Mouse (Mus musculus) limb, embryonic 12.5 days (tissue): ENCODE data around the gene Ube2h. TPM values are rescaled to one million over a fixed set of nuclear protein-coding genes. Genes with fewer than 3 reads are reported as not detected.
A peak's percentile ranks its signal among the peaks of the same experiment; 100 is the strongest.

ENCODE experiments used
- ATAC-seq: fragments of 200-750 bp; cut with Nextera tagmentation; 2 replicates; pipeline ENCODE4 v1.8.0; 2017; ENCODE audit warnings: low read depth, moderate TSS enrichment; ENCODE audit not compliant: insufficient number of reproducible peaks, insufficient read depth, low FRiP score, low TSS enrichment
- H3K27ac ChIP-seq: fragments of 300-500 bp; sonication (generic); 2 replicates; pipeline ENCODE4 v1.5.1; 2016; ENCODE audit warnings: mild to moderate bottlenecking, moderate library complexity
- H3K27me3 ChIP-seq: fragments of 300-500 bp; sonication (generic); 2 replicates; pipeline ENCODE4 v1.6.1; 2016; ENCODE audit warnings: mild to moderate bottlenecking, moderate library complexity
- H3K36me3 ChIP-seq: fragments of 300-500 bp; sonication (generic); 2 replicates; pipeline ENCODE4 v1.6.1; 2016; ENCODE audit warnings: mild to moderate bottlenecking, moderate library complexity
- H3K4me1 ChIP-seq: fragments of 300-500 bp; sonication (generic); replicated peaks from 2 replicates; pipeline ENCODE4 v1.6.1; 2016
- H3K4me2 ChIP-seq: fragments of 300-500 bp; sonication (generic); 2 replicates; pipeline ENCODE4 v1.6.1; 2016; ENCODE audit warnings: mild to moderate bottlenecking, moderate library complexity
- H3K4me3 ChIP-seq: fragments of 300-500 bp; sonication (generic); replicated peaks from 2 replicates; pipeline ENCODE4 v1.5.1; 2016; ENCODE audit warnings: mild to moderate bottlenecking
- H3K9ac ChIP-seq: fragments of 300-500 bp; sonication (generic); replicated peaks from 2 replicates; pipeline ENCODE4 v1.6.1; 2016; ENCODE audit warnings: mild to moderate bottlenecking, moderate library complexity
- H3K9me3 ChIP-seq: fragments of 300-500 bp; sonication (generic); 2 replicates; pipeline ENCODE4 v1.6.1; 2016; ENCODE audit warnings: mild to moderate bottlenecking, moderate library complexity
- WGBS: fragments of 180-500 bp; shearing (Covaris S2); methylation state at CpG from one replicate; pipeline ENCODE4 v1.1.7; 2016; 5-methylcytosine and 5-hydroxymethylcytosine counted together
- polyA plus RNA-seq: library from polyadenylated mRNA; unstranded; fragments of >200 nt; fragmentation: Nextera tagmentation; extraction: Ambion mirVana; gene quantifications from 2 replicates; pipeline ENCODE4 v1.2.1, GENCODE M21; 2016

The Ube2h gene
- polyA plus RNA-seq, 1 experiment from 2014 or later = 49.9 TPM

GRCm38 (mm10) chr6:30174461-30175224 is 129.7 kb downstream of the Ube2h start:
- 1% methylated on average over 33 of the region's 33 CpGs for WGBS
- no peak for ATAC-seq
- peak overlapping the region; percentile 40 for H3K4me3 ChIP-seq
- peaks cover 6% of the 10 kb centered on the region; the same call in 1 of the 2 replicates for H3K9me3 ChIP-seq
- peaks cover 98% of the 10 kb centered on the region for H3K27me3 ChIP-seq
- H3K36me3 ChIP-seq = no peaks in the 10 kb centered on the region
- H3K4me2 ChIP-seq = peak overlapping the region; percentile 58
- peaks cover 52% of the 10 kb centered on the region for H3K4me1 ChIP-seq
- H3K9ac ChIP-seq = no peak overlapping the region
- no peak overlapping the region for H3K27ac ChIP-seq

DNA sequence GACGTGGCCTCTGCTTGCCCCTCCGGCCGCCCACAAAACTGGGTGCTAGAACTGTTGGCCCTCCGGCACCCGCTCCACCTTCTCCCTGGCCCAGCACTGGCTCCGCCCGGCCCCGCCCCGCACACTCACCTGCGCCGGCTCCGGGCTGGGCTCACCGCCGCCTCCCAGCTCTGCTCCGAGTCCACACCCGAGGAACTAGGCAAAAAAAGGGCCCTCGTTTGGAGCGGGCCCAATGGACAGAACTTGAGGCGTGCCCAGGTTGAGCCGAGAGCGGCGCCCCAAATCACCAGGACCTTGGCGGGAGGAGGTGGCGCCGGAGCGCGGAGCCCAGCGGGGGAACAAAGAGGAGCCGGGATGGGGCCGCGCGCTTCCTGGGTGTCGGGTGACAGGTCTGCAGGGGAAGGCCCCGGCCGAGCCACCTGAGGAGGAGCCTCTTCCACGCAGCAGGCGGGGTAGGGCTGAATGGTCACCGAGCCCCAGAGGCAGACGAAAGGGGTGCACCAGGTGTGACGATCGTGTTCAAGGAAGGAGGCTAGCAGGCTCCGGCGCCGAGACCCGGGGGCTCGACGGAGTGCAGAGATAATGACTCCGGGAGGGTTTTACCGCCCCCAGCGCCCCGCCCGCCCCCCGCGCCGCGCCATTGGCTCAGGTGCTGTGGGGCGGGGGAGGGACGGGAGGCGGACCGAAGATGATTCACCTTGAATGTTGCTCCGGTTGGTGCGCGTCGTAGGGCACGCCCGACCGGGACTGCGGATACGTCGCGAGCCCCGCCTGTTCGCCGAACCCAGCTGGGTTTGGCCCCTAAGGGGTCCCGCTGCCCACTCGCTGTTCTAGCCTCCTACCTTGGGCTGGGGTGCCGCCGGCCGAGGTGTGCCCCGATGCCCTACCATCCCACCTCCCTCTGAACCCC is 130.5 kb downstream of the Ube2h start:
- peak overlapping the region; percentile 8; the same call in 1 of the 2 replicates for H3K9ac ChIP-seq
- no peaks in the 10 kb centered on the region for H3K36me3 ChIP-seq
- under 1% methylated on average over 80 of the region's 80 CpGs for WGBS
- peak overlapping the region; percentile 40 for H3K4me3 ChIP-seq
- no peak overlapping the region for H3K27ac ChIP-seq
- H3K9me3 ChIP-seq = peaks cover 3% of the 10 kb centered on the region; the same call in 1 of the 2 replicates
- peaks cover 57% of the 10 kb centered on the region for H3K4me1 ChIP-seq
- peaks cover 98% of the 10 kb centered on the region for H3K27me3 ChIP-seq
- peak overlapping the region; percentile 58 for H3K4me2 ChIP-seq
- ATAC-seq = no peak

GRCm38 (mm10) chr6:30172820-30173550 is 131.4 kb downstream of the Ube2h start:
- H3K4me2 ChIP-seq = peak overlapping the region; percentile 58
- peaks cover 60% of the 10 kb centered on the region for H3K4me1 ChIP-seq
- WGBS = under 1% methylated on average over 44 of the region's 44 CpGs
- H3K9ac ChIP-seq = no peak overlapping the region
- H3K27me3 ChIP-seq = peaks cover 97% of the 10 kb centered on the region
- ATAC-seq = no peak
- H3K9me3 ChIP-seq = no peaks in the 10 kb centered on the region
- no peaks in the 10 kb centered on the region for H3K36me3 ChIP-seq
- H3K27ac ChIP-seq = no peak overlapping the region
- peak overlapping the region; percentile 40 for H3K4me3 ChIP-seq

DNA sequence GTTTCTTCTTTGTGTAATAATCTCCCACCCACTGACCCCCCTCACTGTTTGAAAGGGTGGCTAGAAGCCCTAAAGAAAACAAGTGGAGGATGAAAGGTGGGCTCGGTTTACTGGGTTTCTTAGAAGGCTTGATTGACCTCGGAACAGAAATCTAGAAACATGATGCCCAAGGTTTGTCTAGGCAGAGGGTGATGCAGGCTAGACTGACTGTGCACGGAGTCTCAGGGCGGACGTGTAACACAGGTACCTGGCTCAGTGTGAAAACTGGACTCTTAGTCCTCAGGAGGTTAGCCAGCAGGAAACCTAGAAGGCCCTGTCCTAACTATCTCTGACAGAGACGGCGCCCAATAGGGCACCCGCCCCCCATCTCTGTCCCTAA is 131.9 kb downstream of the Ube2h start:
- Histone ChIP-seq H3K4me2 (peak overlapping the region; percentile 58), H3K4me1 (peaks cover 62% of the 10 kb centered on the region), H3K27ac (no peak overlapping the region), H3K9ac (no peak overlapping the region), H3K36me3 (no peaks in the 10 kb centered on the region), H3K4me3 (peak overlapping the region; percentile 40; the same call in 1 of the 2 replicates), H3K9me3 (no peaks in the 10 kb centered on the region), H3K27me3 (peaks cover 93% of the 10 kb centered on the region)
- no peak for ATAC-seq
- 18% methylated on average over 8 of the region's 8 CpGs for WGBS

DNA sequence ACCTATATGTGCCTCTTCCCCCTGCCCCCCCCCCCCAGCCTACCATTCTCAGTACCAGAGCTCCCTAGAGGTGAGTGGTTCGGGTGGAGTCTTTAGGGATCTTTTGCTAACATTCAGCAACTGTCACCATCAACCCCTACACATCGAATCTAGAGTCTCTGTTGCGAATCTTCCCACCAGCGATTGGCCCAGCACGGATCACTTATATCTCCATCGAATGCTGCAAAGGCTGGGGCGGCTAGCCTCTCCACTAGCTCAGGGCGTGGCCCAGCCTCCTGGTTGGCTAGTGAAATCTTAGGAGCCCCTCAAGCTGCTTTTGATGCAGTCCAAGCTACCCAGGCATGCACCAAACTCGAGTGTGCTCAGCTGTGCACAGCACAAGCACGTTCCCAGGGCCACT is 132.4 kb downstream of the Ube2h start:
- Histone ChIP-seq H3K4me3 (no peak overlapping the region), H3K27ac (no peak overlapping the region), H3K4me2 (peak overlapping the region; percentile 58; the same call in 1 of the 2 replicates), H3K36me3 (no peaks in the 10 kb centered on the region), H3K9ac (no peak overlapping the region), H3K9me3 (no peaks in the 10 kb centered on the region), H3K27me3 (peaks cover 89% of the 10 kb centered on the region), H3K4me1 (peaks cover 63% of the 10 kb centered on the region)
- ATAC-seq = no peak
- 23% methylated on average over 10 of the region's 10 CpGs for WGBS

GRCm38 (mm10) chr6:30171226-30171625 is 133.1 kb downstream of the Ube2h start:
- Histone ChIP-seq H3K36me3 (no peaks in the 10 kb centered on the region), H3K4me3 (no peak overlapping the region), H3K9me3 (no peaks in the 10 kb centered on the region), H3K4me2 (no peak overlapping the region), H3K27ac (no peak overlapping the region), H3K4me1 (peaks cover 67% of the 10 kb centered on the region), H3K9ac (no peak overlapping the region), H3K27me3 (peaks cover 83% of the 10 kb centered on the region)
- ATAC-seq = no peak
- WGBS = 23% methylated on average over 8 of the region's 8 CpGs

DNA sequence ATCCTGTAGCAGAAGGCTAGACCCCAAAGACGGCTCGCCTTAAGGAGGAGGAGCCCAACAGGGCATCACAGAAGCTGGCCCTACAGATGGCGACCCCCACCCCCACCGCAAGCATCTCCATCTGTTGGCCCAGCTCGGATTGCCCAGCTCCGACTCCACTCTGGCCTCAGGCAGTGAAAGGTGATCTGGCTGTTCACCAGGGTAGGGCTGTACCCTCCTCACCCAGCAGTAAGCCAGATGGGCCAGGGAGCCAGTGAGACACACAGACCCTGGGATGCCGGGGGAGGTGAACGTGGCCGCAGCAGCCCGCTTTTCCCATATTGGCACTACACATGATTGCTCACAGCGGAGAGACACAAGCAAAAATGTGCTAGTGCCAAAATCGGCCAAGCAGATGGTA is 135.2 kb downstream of the Ube2h start:
- 39% methylated on average over 12 of the region's 12 CpGs for WGBS
- H3K27me3 ChIP-seq = peaks cover 66% of the 10 kb centered on the region

GRCm38 (mm10) chr6:30168275-30168674 is 136.1 kb downstream of the Ube2h start:
- Histone ChIP-seq H3K27ac (no peak overlapping the region), H3K4me1 (peaks cover 42% of the 10 kb centered on the region)

More for the DNA sequence above, 135.2 kb downstream of the Ube2h start:
- Histone ChIP-seq H3K4me2 (no peak overlapping the region), H3K27ac (no peak overlapping the region), H3K36me3 (no peaks in the 10 kb centered on the region), H3K4me3 (no peak overlapping the region), H3K9ac (no peak overlapping the region), H3K9me3 (no peaks in the 10 kb centered on the region), H3K4me1 (peaks cover 50% of the 10 kb centered on the region)
- peak; percentile 24; the same call in 1 of the 2 replicates for ATAC-seq

GRCm38 (mm10) chr6:30167192-30167591 is 137.1 kb downstream of the Ube2h start:
- no peaks in the 10 kb centered on the region for H3K9me3 ChIP-seq

More at GRCm38 (mm10) chr6:30168275-30168674, 136.1 kb downstream of the Ube2h start:
- no peak overlapping the region for H3K4me3 ChIP-seq
- no peak for ATAC-seq
- WGBS = 95% methylated on average over 3 of the region's 3 CpGs
- H3K9ac ChIP-seq = no peak overlapping the region
- no peak overlapping the region for H3K4me2 ChIP-seq
- no peaks in the 10 kb centered on the region for H3K9me3 ChIP-seq
- peaks cover 57% of the 10 kb centered on the region for H3K27me3 ChIP-seq
- H3K36me3 ChIP-seq = no peaks in the 10 kb centered on the region

GRCm38 (mm10) chr6:30166349-30166748 is 138.0 kb downstream of the Ube2h start:
- no peak overlapping the region for H3K27ac ChIP-seq
- H3K4me3 ChIP-seq = no peak overlapping the region
- H3K9me3 ChIP-seq = no peaks in the 10 kb centered on the region
- WGBS = 52% methylated on average over 3 of the region's 3 CpGs
- H3K27me3 ChIP-seq = peaks cover 41% of the 10 kb centered on the region
- no peak overlapping the region for H3K4me2 ChIP-seq
- peaks cover 43% of the 10 kb centered on the region for H3K4me1 ChIP-seq
- H3K36me3 ChIP-seq = no peaks in the 10 kb centered on the region
- no peak overlapping the region for H3K9ac ChIP-seq
- ATAC-seq = no peak

More at GRCm38 (mm10) chr6:30167192-30167591, 137.1 kb downstream of the Ube2h start:
- Histone ChIP-seq H3K27ac (no peak overlapping the region), H3K4me1 (peaks cover 41% of the 10 kb centered on the region), H3K4me3 (no peak overlapping the region), H3K9ac (no peak overlapping the region), H3K4me2 (no peak overlapping the region), H3K27me3 (peaks cover 50% of the 10 kb centered on the region), H3K36me3 (no peaks in the 10 kb centered on the region)
- peak; percentile 32; the same call in 1 of the 2 replicates for ATAC-seq
- WGBS = 23% methylated on average over 11 of the region's 11 CpGs
